Mouse (Mus musculus) spleen, adult 2 months (tissue): ENCODE results near the gene Dhx34. TPM values are rescaled to one million over a fixed set of nuclear protein-coding genes. Genes with fewer than 3 reads are reported as not detected.

Source experiments
- DNase-seq, 2 experiments: peaks; one replicate each; pipeline versions ENCODE4 v3.0.0 to v3.0.0-alpha.2; 2012 to 2021; ENCODE audit warnings: low spot score in 2 of 2, low read depth in 1 of 2
- H3K27ac ChIP-seq: fragments of 200-500 bp; 2 replicates; pipeline ENCODE4 v1.5.1; 2012; ENCODE audit warnings: low read length, inconsistent platforms; ENCODE audit not compliant: insufficient read depth
- H3K27me3 ChIP-seq: fragments of 200-500 bp; 2 replicates; pipeline ENCODE4 v1.6.1; 2012; ENCODE audit warnings: mild to moderate bottlenecking, moderate library complexity, low read length, inconsistent platforms; ENCODE audit not compliant: control insufficient read depth, insufficient read depth
- H3K36me3 ChIP-seq: fragments of 200-500 bp; 2 replicates; pipeline ENCODE4 v1.6.1; 2012; ENCODE audit warnings: mild to moderate bottlenecking, low read length, inconsistent platforms; ENCODE audit not compliant: control insufficient read depth, insufficient read depth
- H3K4me1 ChIP-seq: fragments of 200-500 bp; 2 replicates; pipeline ENCODE4 v1.6.1; 2011; ENCODE audit warnings: inconsistent platforms; ENCODE audit not compliant: control insufficient read depth, insufficient read depth, insufficient read length
- H3K4me3 ChIP-seq: fragments of 200-500 bp; 2 replicates; pipeline ENCODE4 v1.5.1; 2011; ENCODE audit warnings: mild to moderate bottlenecking, inconsistent platforms; ENCODE audit not compliant: insufficient read depth, insufficient read length; ENCODE audit errors: extremely low read depth
- CTCF ChIP-seq: fragments of 200-500 bp; IDR thresholded peaks from 2 replicates; pipeline ENCODE4 v1.5.1; 2011; ENCODE audit warnings: mild to moderate bottlenecking, inconsistent platforms; ENCODE audit not compliant: insufficient read depth, insufficient read length, insufficient replicate concordance; ENCODE audit errors: extremely low read depth
- POLR2A ChIP-seq: fragments of 200-500 bp; IDR thresholded peaks from 2 replicates; pipeline ENCODE4 v1.6.1; 2011; ENCODE audit warnings: low read depth, low read length, inconsistent platforms
- WGBS: fragments of 180-500 bp; shearing (Covaris S2); methylation state at CpG from one replicate; pipeline ENCODE4 v1.1.7; 2018; 5-methylcytosine and 5-hydroxymethylcytosine counted together
- polyA plus RNA-seq: library from polyadenylated mRNA; depleted of rRNA; stranded (reverse); fragments of >200 nt; gene quantifications from 2 replicates; pipeline ENCODE4 v1.2.3, GENCODE M21; 2012

Gene Dhx34
- polyA plus RNA-seq, 1 experiment: 49.3 TPM

DNA sequence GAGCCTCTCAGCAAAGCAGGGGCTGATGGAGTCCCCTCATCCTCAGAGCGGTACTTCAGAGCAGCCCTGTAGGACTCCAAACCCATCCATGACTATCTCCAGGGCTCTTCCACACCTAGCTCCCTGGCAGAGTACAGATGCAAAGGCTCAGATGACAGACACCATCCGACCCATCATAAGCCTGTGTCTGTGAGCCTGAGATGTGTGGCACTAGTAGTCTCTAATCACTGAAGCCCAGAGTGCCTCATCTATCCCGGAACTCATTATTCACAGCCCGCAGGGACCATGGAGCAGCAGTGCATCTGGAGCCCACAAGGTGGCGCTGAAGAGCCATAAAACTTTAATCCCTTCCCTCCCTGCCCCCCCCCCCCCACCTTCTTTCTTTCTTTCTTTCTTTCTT lies 29.5 kb downstream of the Dhx34 start:
- H3K4me3 ChIP-seq: no peak overlapping the region
- 18% methylated on average over 5 of the region's 5 CpGs for WGBS
- peaks cover 1% of the 10 kb centered on the region; the same call in 1 of the 2 replicates for H3K36me3 ChIP-seq

DNA sequence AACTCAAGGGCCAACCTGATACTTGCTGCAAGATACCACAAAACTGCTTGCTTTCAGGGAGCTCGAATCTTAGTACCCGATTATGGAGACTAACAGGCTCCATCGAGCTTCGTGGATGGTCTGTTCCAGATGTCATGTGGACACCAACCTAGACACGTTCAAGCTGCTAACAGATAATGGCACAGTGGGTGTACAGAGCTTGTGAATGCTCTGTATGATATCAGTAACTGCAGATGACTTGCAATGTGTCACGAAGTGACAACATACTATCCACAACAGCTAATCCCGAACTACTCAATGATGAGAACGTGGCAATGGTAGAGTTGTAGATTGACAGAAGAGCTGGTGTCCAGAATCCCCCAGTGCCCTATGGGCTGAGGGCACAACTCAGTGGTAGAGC lies 34.3 kb downstream of the Dhx34 start:
- no peak overlapping the region for H3K4me3 ChIP-seq
- DNase-seq: no peak
- H3K27ac ChIP-seq: no peak overlapping the region
- 0 out of 2 replicates have a peak, but pooled peaks cover 2% of the 10 kb centered on the region for H3K4me1 ChIP-seq
- WGBS: 72% methylated on average over 8 of the region's 8 CpGs
- no peaks in the 10 kb centered on the region for H3K27me3 ChIP-seq
- H3K36me3 ChIP-seq: no peaks in the 10 kb centered on the region
- TF ChIP-seq CTCF: no peak

More for the DNA sequence above, 29.5 kb downstream of the Dhx34 start:
- Histone ChIP-seq H3K27me3 (no peaks in the 10 kb centered on the region), H3K4me1 (peaks cover 12% of the 10 kb centered on the region; the same call in 1 of the 2 replicates), H3K27ac (no peak overlapping the region)
- TF ChIP-seq POLR2A: no peak
- TF ChIP-seq CTCF: peak; percentile 71
- DNase-seq: peak in 1 of 2 experiments; percentile 64

DNA sequence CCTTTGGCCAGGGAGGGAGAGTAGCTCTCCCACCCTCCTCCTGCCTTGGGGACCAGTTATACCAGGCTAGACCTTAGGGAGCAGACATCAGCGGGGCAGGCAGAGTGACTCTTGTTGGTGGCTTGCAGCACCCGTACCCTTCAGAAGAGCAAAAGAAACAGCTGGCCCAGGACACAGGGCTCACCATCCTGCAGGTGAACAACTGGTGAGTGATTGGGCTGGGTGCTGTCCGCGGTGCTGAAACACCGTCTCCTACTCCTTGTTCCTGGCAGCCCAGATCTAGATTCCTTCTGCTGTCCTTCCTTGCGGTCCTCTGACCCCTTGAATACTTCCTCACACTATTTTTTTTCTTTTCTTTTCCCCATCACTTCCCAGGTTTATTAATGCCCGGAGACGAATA lies 38.2 kb downstream of the Dhx34 start:
- H3K4me1 ChIP-seq: no peaks in the 10 kb centered on the region
- TF ChIP-seq CTCF: no peak
- no peak for TF ChIP-seq POLR2A
- 25% methylated on average over 8 of the region's 8 CpGs for WGBS
- H3K4me3 ChIP-seq: no peak overlapping the region
- no peak overlapping the region for H3K27ac ChIP-seq
- no peaks in the 10 kb centered on the region for H3K27me3 ChIP-seq
- no peaks in the 10 kb centered on the region for H3K36me3 ChIP-seq
- DNase-seq: peak in 1 of 2 experiments; percentile 39

DNA sequence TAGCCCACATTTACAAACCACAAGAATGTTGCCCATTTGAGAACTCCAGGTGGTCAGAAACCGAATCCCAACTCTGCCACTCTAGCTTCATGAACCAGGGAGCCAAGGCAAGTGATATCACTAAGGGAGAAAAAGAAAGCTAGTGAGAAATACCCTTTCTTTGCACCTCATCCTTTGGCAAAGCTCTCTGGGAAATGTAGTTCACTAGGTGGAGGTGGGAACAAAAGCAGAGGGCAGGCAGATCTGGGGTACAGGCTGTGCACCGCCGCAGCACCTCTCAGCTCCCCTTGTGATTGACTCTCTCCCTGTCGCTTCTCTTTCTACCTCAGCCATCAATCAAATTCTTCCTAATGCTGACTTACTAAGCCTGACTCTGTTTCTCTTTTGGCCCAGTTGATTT lies 43.7 kb downstream of the Dhx34 start:
- Histone ChIP-seq H3K4me3 (no peak overlapping the region), H3K27ac (no peak overlapping the region), H3K27me3 (peaks cover 5% of the 10 kb centered on the region), H3K4me1 (peaks cover 2% of the 10 kb centered on the region; the same call in 1 of the 2 replicates), H3K36me3 (no peaks in the 10 kb centered on the region)
- TF ChIP-seq CTCF (no peak), POLR2A (no peak)
- no peak for DNase-seq
- WGBS: 42% methylated on average over 4 of the region's 4 CpGs

DNA sequence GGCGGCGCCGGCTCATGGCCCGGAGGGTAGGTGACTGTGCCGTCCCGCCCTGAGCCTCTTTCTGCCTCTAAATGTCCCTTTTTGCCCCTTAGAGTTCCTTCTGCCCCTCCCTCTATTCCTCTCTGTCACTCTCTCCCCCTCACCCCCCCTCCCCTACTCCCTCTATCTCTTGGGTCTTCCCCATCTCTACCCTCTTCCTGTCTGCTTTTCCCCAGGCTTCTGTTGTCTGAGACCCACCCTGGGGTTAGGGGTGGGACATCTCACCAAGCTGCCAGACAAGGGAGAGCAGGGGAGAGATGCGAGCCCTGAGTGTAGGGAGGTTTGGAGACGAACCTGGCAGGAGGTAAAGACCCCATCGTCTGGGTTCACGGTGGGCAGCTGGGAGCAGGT lies 46.3 kb downstream of the Dhx34 start:
- Histone ChIP-seq H3K4me3 (peak overlapping the region; percentile 72), H3K4me1 (peaks cover 2% of the 10 kb centered on the region; the same call in 1 of the 2 replicates), H3K36me3 (no peaks in the 10 kb centered on the region), H3K27ac (0 out of 2 replicates have a peak overlapping the region, but pooled peaks have one; percentile 21), H3K27me3 (peaks cover 5% of the 10 kb centered on the region)
- TF ChIP-seq POLR2A (no peak), CTCF (no peak)
- no peak for DNase-seq
- 2% methylated on average over 10 of the region's 10 CpGs for WGBS

DNA sequence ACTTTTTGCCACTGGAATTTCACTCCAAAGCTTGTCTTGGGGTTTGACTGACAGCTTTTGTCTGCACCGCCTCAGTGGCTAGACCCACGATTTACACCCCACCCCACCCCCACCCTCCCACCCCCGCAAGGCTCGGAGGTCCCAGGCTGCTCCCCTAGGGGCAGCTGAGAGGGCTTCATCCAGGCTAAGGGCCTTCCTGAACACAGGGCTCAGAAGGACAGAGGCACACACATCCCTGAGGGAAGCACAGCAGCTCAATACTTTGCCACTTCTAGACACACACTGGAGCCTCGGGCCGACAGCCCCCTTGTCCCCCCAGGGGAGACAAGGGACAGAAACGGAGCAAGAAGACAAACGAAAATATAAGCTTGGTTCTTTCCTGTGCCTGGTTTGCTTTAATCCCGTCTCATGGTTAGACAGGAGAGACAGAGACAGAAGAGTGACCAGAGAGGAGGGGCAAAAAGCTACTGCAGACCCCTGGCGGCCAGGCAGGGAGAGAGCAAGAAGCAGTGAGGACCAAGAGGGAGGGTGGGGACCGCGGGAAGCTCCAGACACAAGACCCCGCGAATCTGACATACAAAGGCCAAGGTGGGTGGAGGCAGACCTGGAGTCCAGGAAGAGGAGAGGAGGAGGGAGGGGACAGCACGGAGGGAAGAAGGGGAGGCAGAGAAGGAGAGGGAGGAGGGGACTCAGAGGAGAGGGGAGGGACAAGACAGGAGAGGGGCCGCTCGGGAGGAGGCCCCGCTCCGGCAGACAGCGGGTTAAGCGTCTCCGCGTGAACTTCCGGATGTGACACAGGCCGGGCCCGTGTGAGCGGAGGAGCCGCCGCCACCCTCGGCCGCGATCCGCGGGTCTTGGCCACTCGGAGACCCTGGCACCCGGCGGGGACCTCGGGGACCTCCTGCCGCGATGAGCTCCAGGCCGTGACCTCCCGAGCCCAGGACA lies 47.0 kb downstream of the Dhx34 start, which contains the start of gene Meis3:
Gene Meis3, plus strand, starts transcription at position 494 of the 945 bp plus-strand sequence.
- Histone ChIP-seq H3K36me3 (no peaks in the 10 kb centered on the region), H3K4me1 (peaks cover 2% of the 10 kb centered on the region; the same call in 1 of the 2 replicates), H3K4me3 (peak within 1 kb of the TSS; percentile 72), H3K27me3 (peaks cover 5% of the 10 kb centered on the region), H3K27ac (0 out of 2 replicates have a peak within 1 kb of the TSS, but pooled peaks have one; percentile 21)
- TF ChIP-seq CTCF (no peak), POLR2A (no peak)
- DNase-seq: peak in 1 of 2 experiments; percentile 48
- WGBS: 1% methylated on average over 40 of the region's 42 CpGs
